ENCODE assay signal across 20 mouse cellular contexts in genomic region chrX:42320424-42320823, GRCm38 (mm10).
A peak's percentile ranks its signal among the peaks of the same experiment; 100 is the strongest.
DNase-seq lines count a peak whose midpoint lies in the region; ATAC-seq and TF ChIP-seq lines count a peak whose summit lies in the region.
"Had no signal": no experiment of that assay in that cellular context is flagged by ENCODE, and none has a peak within 500 bp of the region (broad histone marks: within the 10 kb centered on the region; RNA-seq: fewer than 3 reads in every experiment).

No protein-coding gene starts in this region.

- peak; percentile 12 for DNase-seq in gastrocnemius, adult 2 months
- DNase-seq in gastrocnemius, postnatal 36 days: no peak
- DNase-seq in lung, postnatal 0 days (ENCODE audit: low spot score): peak; percentile 6
- DNase-seq in lung, adult 2 months: no peak
- DNase-seq in ES-CJ7 (ENCODE audit: low read depth, low spot score): peak; percentile 1
- peak; percentile 28 for DNase-seq in embryo, embryonic 10.5 days (ENCODE audit: low spot score)
- no peak for DNase-seq in urinary bladder, adult 2 months (ENCODE audit: low spot score)
- DNase-seq in urinary bladder, postnatal 25 days (ENCODE audit: low spot score): no peak
- DNase-seq: adrenal gland, adult 2 months; cerebellum, adult 9-10 months; heart, postnatal 14 days; kidney, adult 18-20 months; lung, postnatal 36 days had no signal

- TF ChIP-seq CTCF in gastrocnemius, adult 2 months (IDR thresholded peaks at IDR 0.05): no peak
- no peak for TF ChIP-seq CTCF in lung, postnatal 0 days (IDR thresholded peaks at IDR 0.05)
- TF ChIP-seq CTCF in lung, adult 2 months (IDR thresholded peaks at IDR 0.05; ENCODE audit: insufficient read depth, low read length): no peak

- ATAC-seq in lung, postnatal 0 days: no peak

- H3K4me3 ChIP-seq in gastrocnemius, adult 2 months: no peak overlapping the region
- no peak overlapping the region for H3K4me3 ChIP-seq in lung, postnatal 0 days (ENCODE audit: low read depth, low read length)
- no peak overlapping the region for H3K4me3 ChIP-seq in lung, adult 2 months (replicated peaks; ENCODE audit: extremely low read depth, low read depth, low read length)
- H3K4me3 ChIP-seq: embryonic facial prominence, embryonic 15.5 days; myocyte had no signal

- intact Hi-C loops in gastrocnemius, adult 2 months (cut with DNase I): no loop called here
- intact Hi-C loops in gastrocnemius, postnatal 36 days (cut with DNase I): no loop called here

- no peaks in the 10 kb centered on the region for H3K27me3 ChIP-seq in lung, postnatal 0 days (replicated peaks; ENCODE audit: insufficient read depth, low read length)
- H3K27me3 ChIP-seq: CH12.LX; embryonic facial prominence, embryonic 15.5 days had no signal

- TF ChIP-seq EP300 in lung, postnatal 0 days (IDR thresholded peaks at IDR 0.05): no peak

- H3K27ac ChIP-seq in gastrocnemius, adult 2 months: no peak overlapping the region
- H3K27ac ChIP-seq in lung, postnatal 0 days (ENCODE audit: low read length): no peak overlapping the region
- H3K27ac ChIP-seq: embryonic facial prominence, embryonic 15.5 days; kidney, postnatal 0 days; liver, embryonic 14.5 days; stomach, postnatal 0 days had no signal

- H3K9me3 ChIP-seq in lung, postnatal 0 days (ENCODE audit: low read length): no peaks in the 10 kb centered on the region
- H3K9me3 ChIP-seq: embryonic facial prominence, embryonic 15.5 days had no signal

- no peaks in the 10 kb centered on the region for H3K4me1 ChIP-seq in lung, postnatal 0 days (ENCODE audit: insufficient read depth, low read depth, low read length)
- H3K4me1 ChIP-seq in lung, adult 2 months (ENCODE audit: control insufficient read depth, insufficient read depth, low read length): no peaks in the 10 kb centered on the region
- H3K4me1 ChIP-seq: embryonic facial prominence, embryonic 15.5 days had no signal

- no peak for TF ChIP-seq POLR2A in lung, adult 2 months (IDR thresholded peaks at IDR 0.05; ENCODE audit: borderline replicate concordance, extremely low read depth, low read depth, low read length)

- no peak overlapping the region for H3K4me2 ChIP-seq in lung, postnatal 0 days (replicated peaks; ENCODE audit: low read depth, low read length)
- H3K4me2 ChIP-seq: embryonic facial prominence, embryonic 15.5 days; heart, embryonic 11.5 days had no signal

- 49% methylated on average over 5 of the region's 5 CpGs for WGBS in lung, postnatal 0 days
- 52% methylated on average over 5 of the region's 5 CpGs for WGBS in lung, adult 2 months

- H3K36me3 ChIP-seq in lung, postnatal 0 days (ENCODE audit: insufficient read depth, low read length): no peaks in the 10 kb centered on the region
- H3K36me3 ChIP-seq: embryonic facial prominence, embryonic 15.5 days had no signal

- no peak overlapping the region for H3K9ac ChIP-seq in lung, postnatal 0 days (replicated peaks; ENCODE audit: low read depth)
- H3K9ac ChIP-seq: embryonic facial prominence, embryonic 15.5 days; liver, embryonic 14.5 days had no signal

Comparison
In these comparisons a context has a peak if more than half of its experiments do, and no peak if none do; other contexts are left out.
1. DNase-seq: peak in gastrocnemius, adult 2 months (single experiment), lung, postnatal 0 days (single experiment), ES-CJ7 (single experiment) and embryo, embryonic 10.5 days (single experiment); none in gastrocnemius, postnatal 36 days (0 of 2), lung, adult 2 months (single experiment), urinary bladder, adult 2 months (single experiment) and urinary bladder, postnatal 25 days (single experiment).